Mouse (Mus musculus) limb, embryonic 14.5 days (tissue): Measurements from ENCODE around the gene Mfsd2a. TPM values are rescaled to one million over a fixed set of nuclear protein-coding genes. Genes with fewer than 3 reads are reported as not detected.
A peak's percentile ranks its signal among the peaks of the same experiment; 100 is the strongest.
"Not testable (repeated sequence)": the region's sequence is repeated elsewhere in the genome, so short reads cannot be mapped to it uniquely, and the experiment has no call there.

Experiments
- ATAC-seq: fragments of 200-750 bp; cut with Nextera tagmentation; 2 replicates; pipeline ENCODE4 v1.8.0; 2017; ENCODE audit warnings: low read depth, moderate number of reproducible peaks, moderate TSS enrichment; ENCODE audit not compliant: low FRiP score
- DNase-seq: peaks from one replicate; pipeline ENCODE4 v3.0.0-alpha.2; 2015; ENCODE audit warnings: low spot score
- H3K27ac ChIP-seq: fragments of 300-500 bp; sonication (generic); replicated peaks from 2 replicates; pipeline ENCODE4 v1.5.1; 2014; ENCODE audit warnings: low read depth, mild to moderate bottlenecking, low read length, moderate library complexity, mixed read lengths
- H3K27me3 ChIP-seq: fragments of 300-500 bp; sonication (generic); 2 replicates; pipeline ENCODE4 v1.6.1; 2014; ENCODE audit warnings: low read length, mixed read lengths; ENCODE audit not compliant: control insufficient read depth, insufficient read depth
- H3K36me3 ChIP-seq: fragments of 300-500 bp; sonication (generic); 2 replicates; pipeline ENCODE4 v1.6.1; 2014; ENCODE audit warnings: mild to moderate bottlenecking, low read length, moderate library complexity, mixed read lengths; ENCODE audit not compliant: control insufficient read depth, insufficient read depth
- H3K4me1 ChIP-seq: fragments of 300-500 bp; sonication (generic); 2 replicates; pipeline ENCODE4 v1.6.1; 2014; ENCODE audit warnings: antibody characterized with exemption, low read length, mixed read lengths; ENCODE audit not compliant: control insufficient read depth, insufficient read depth
- H3K4me2 ChIP-seq: fragments of 300-500 bp; sonication (generic); replicated peaks from 2 replicates; pipeline ENCODE4 v1.6.1; 2014; ENCODE audit warnings: low read depth, mild to moderate bottlenecking, low read length, moderate library complexity; ENCODE audit not compliant: severe bottlenecking
- H3K4me3 ChIP-seq: fragments of 300-500 bp; sonication (generic); replicated peaks from 2 replicates; pipeline ENCODE4 v1.5.1; 2014; ENCODE audit warnings: low read length
- H3K9ac ChIP-seq: fragments of 300-500 bp; sonication (generic); 2 replicates; pipeline ENCODE4 v1.6.1; 2014; ENCODE audit warnings: mild to moderate bottlenecking, low read depth, low read length, moderate library complexity; ENCODE audit not compliant: severe bottlenecking
- H3K9me3 ChIP-seq: fragments of 300-500 bp; sonication (generic); 2 replicates; pipeline ENCODE4 v1.6.1; 2016; ENCODE audit warnings: low read length; ENCODE audit not compliant: control insufficient read depth
- POLR2A ChIP-seq: fragments of 200-500 bp; IDR thresholded peaks from 2 replicates; pipeline ENCODE4 v1.8.0; 2012; ENCODE audit warnings: inconsistent platforms, mild to moderate bottlenecking, moderate library complexity, borderline replicate concordance; ENCODE audit not compliant: insufficient read depth, insufficient read length; ENCODE audit errors: extremely low read depth
- WGBS: fragments of 180-500 bp; shearing (Covaris S2); extraction: QIAGEN DNeasy Blood & Tissue Kit; methylation state at CpG from one replicate; pipeline ENCODE4 v1.1.7; 2014; 5-methylcytosine and 5-hydroxymethylcytosine counted together
- polyA plus RNA-seq, 2 experiments: library from polyadenylated mRNA; depleted of rRNA in 1 of 2; stranded (reverse) in 1 of 2; unstranded in 1 of 2; fragments of >200 nt; fragmentation: Nextera tagmentation in 1 of 2; extraction: Ambion mirVana in 1 of 2; gene quantifications; 2 replicates each; pipeline versions ENCODE4 v1.2.1 to v1.2.3; 2012 to 2014

Gene Mfsd2a
- polyA plus RNA-seq, 2 experiments = 9.3 to 13.1 TPM

- Histone ChIP-seq H3K9me3 (no peaks in the 10 kb centered on the region), H3K4me3 (no peak overlapping the region), H3K9ac (no peak overlapping the region), H3K27ac (no peak overlapping the region), H3K4me1 (peaks cover 4% of the 10 kb centered on the region; the same call in 1 of the 2 replicates), H3K27me3 (no peaks in the 10 kb centered on the region), H3K4me2 (no peak overlapping the region), H3K36me3 (no peaks in the 10 kb centered on the region)
- ATAC-seq (no peak), DNase-seq (no peak)
- no peak for TF ChIP-seq POLR2A
- WGBS = 57% methylated on average over 3 of the region's 3 CpGs
Observed at GRCm38 (mm10) chr4:122992276-122992675, 31.3 kb upstream of the Mfsd2a start.

DNA sequence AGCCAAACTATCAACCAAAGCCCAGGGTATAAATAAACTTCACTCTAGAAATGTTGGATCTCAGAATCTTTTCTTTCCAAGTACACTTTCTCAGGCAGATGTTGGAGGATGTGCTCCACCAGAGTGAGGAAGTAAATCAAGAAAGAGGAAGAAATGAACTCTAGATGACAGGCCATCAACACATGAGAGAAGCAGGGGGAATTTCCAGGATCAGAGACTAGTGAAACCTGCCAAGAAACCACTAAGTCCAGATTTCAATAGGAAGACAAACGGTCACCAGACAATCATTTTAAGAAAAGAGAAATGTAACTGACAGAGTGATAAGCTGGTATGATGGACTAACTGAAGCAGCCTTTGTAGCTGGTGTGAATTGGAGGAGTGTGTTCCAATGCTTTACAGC lies 30.2 kb upstream of the Mfsd2a start:
- no peak overlapping the region for H3K4me2 ChIP-seq
- ATAC-seq (no peak), DNase-seq (no peak)
- no peak overlapping the region for H3K9ac ChIP-seq
- no peak overlapping the region for H3K27ac ChIP-seq
- no peak overlapping the region for H3K4me3 ChIP-seq
- H3K9me3 ChIP-seq = no peaks in the 10 kb centered on the region
- no peaks in the 10 kb centered on the region for H3K36me3 ChIP-seq
- no peaks in the 10 kb centered on the region for H3K4me1 ChIP-seq
- WGBS = 83% methylated on average over 1 of the region's 1 CpGs
- no peaks in the 10 kb centered on the region for H3K27me3 ChIP-seq
- no peak for TF ChIP-seq POLR2A

- 57% methylated on average over 3 of the region's 3 CpGs for WGBS
- not testable (repeated sequence) for DNase-seq, H3K9me3 ChIP-seq, ATAC-seq, H3K4me1 ChIP-seq, H3K9ac ChIP-seq, H3K4me2 ChIP-seq, H3K36me3 ChIP-seq, H3K27ac ChIP-seq, H3K4me3 ChIP-seq, H3K27me3 ChIP-seq
Observed at GRCm38 (mm10) chr4:122988004-122988403, 27.0 kb upstream of the Mfsd2a start.

DNA sequence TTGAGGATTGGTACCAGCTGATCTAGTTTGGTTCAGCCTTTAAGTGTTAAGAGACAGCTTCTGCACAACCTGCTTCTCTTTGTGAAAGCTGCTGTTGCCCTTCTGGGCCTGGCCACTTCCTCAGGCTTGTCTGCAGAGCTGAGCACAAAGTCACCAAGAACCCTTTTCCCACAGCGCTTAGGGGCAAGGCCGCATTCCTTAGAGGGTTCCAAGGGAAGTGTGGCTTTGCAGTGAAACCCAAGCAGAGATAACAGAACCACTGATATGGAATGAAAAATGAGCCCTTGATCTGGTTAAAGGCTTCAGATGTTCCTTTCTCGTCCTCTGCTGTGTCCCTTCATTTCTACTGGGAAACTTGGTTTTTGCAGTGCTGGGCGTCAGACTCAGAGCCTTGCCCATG lies 26.4 kb upstream of the Mfsd2a start:
- H3K4me2 ChIP-seq = no peak overlapping the region
- DNase-seq = no peak
- TF ChIP-seq POLR2A = no peak
- 73% methylated on average over 4 of the region's 4 CpGs for WGBS
- H3K9ac ChIP-seq = no peak overlapping the region
- H3K4me1 ChIP-seq = peaks cover 7% of the 10 kb centered on the region
- peaks cover 7% of the 10 kb centered on the region for H3K27me3 ChIP-seq
- no peak overlapping the region for H3K27ac ChIP-seq
- H3K36me3 ChIP-seq = no peaks in the 10 kb centered on the region
- ATAC-seq = no peak
- H3K4me3 ChIP-seq = no peak overlapping the region
- H3K9me3 ChIP-seq = no peaks in the 10 kb centered on the region

GRCm38 (mm10) chr4:122985110-122985509 lies 24.1 kb upstream of the Mfsd2a start:
- TF ChIP-seq POLR2A = no peak
- Histone ChIP-seq H3K9ac (no peak overlapping the region), H3K27ac (no peak overlapping the region), H3K4me1 (peaks cover 7% of the 10 kb centered on the region), H3K36me3 (no peaks in the 10 kb centered on the region), H3K4me2 (no peak overlapping the region), H3K9me3 (no peaks in the 10 kb centered on the region), H3K4me3 (no peak overlapping the region), H3K27me3 (peaks cover 7% of the 10 kb centered on the region)
- peak; percentile 84 for DNase-seq
- peak; percentile 83 for ATAC-seq
- 40% methylated on average over 8 of the region's 8 CpGs for WGBS
